Mouse (Mus musculus) heart, embryonic 14.5 days (tissue): ENCODE results near the gene Scrt2. TPM values are rescaled to one million over a fixed set of nuclear protein-coding genes. Genes with fewer than 3 reads are reported as not detected.

ENCODE experiments used
- ATAC-seq: fragments of 200-750 bp; cut with Nextera tagmentation; 2 replicates; pipeline ENCODE4 v1.8.0; 2017; ENCODE audit warnings: low read depth, moderate TSS enrichment; ENCODE audit not compliant: insufficient number of reproducible peaks, insufficient read depth, low FRiP score
- H3K27ac ChIP-seq, 2 experiments: fragments of 200-500 bp in 1 of 2; fragments of 300-500 bp in 1 of 2; sonication (generic) in 1 of 2; replicated peaks in 1 of 2; 2 replicates each; pipeline ENCODE4 v1.5.1; 2012 to 2014; ENCODE audit warnings: low read depth in 2 of 2, low read length in 2 of 2, control low read depth in 1 of 2, mild to moderate bottlenecking in 1 of 2, mixed read lengths in 1 of 2; ENCODE audit not compliant: control insufficient read depth in 1 of 2, insufficient read depth in 1 of 2
- H3K27me3 ChIP-seq: fragments of 300-500 bp; sonication (generic); 2 replicates; pipeline ENCODE4 v1.6.1; 2014; ENCODE audit warnings: mild to moderate bottlenecking, low read length, control low read depth; ENCODE audit not compliant: control insufficient read depth, insufficient read depth
- H3K36me3 ChIP-seq: fragments of 300-500 bp; sonication (generic); 2 replicates; pipeline ENCODE4 v1.6.1; 2014; ENCODE audit warnings: mild to moderate bottlenecking, control low read depth, low read length, mixed read lengths; ENCODE audit not compliant: control insufficient read depth, insufficient read depth
- H3K4me1 ChIP-seq, 2 experiments: fragments of 200-500 bp in 1 of 2; fragments of 300-500 bp in 1 of 2; sonication (generic) in 1 of 2; 2 replicates each; pipeline ENCODE4 v1.6.1; 2012 to 2014; ENCODE audit warnings: low read length in 2 of 2, control low read depth in 1 of 2, mixed read lengths in 1 of 2; ENCODE audit not compliant: control insufficient read depth in 2 of 2, insufficient read depth in 2 of 2
- H3K4me2 ChIP-seq: fragments of 300-500 bp; sonication (generic); 2 replicates; pipeline ENCODE4 v1.6.1; 2014; ENCODE audit warnings: mild to moderate bottlenecking, low read length
- H3K4me3 ChIP-seq, 2 experiments: fragments of 200-500 bp in 1 of 2; fragments of 300-500 bp in 1 of 2; sonication (generic) in 1 of 2; 2 replicates each; pipeline ENCODE4 v1.5.1; 2012 to 2014; ENCODE audit warnings: low read length in 2 of 2, mild to moderate bottlenecking in 2 of 2, control low read depth in 1 of 2, low read depth in 1 of 2, moderate library complexity in 1 of 2; ENCODE audit not compliant: control insufficient read depth in 1 of 2, insufficient read depth in 1 of 2
- H3K9ac ChIP-seq: fragments of 300-500 bp; sonication (generic); 2 replicates; pipeline ENCODE4 v1.6.1; 2014; ENCODE audit warnings: mild to moderate bottlenecking, low read length
- H3K9me3 ChIP-seq: fragments of 300-500 bp; sonication (generic); 2 replicates; pipeline ENCODE4 v1.6.1; 2016; ENCODE audit warnings: low read length, control low read depth; ENCODE audit not compliant: control insufficient read depth
- WGBS: fragments of 180-500 bp; shearing (Covaris S2); extraction: QIAGEN DNeasy Blood & Tissue Kit; methylation state at CpG from one replicate; pipeline ENCODE4 v1.1.7; 2014; 5-methylcytosine and 5-hydroxymethylcytosine counted together
- polyA plus RNA-seq: library from polyadenylated mRNA; unstranded; fragments of >200 nt; fragmentation: Nextera tagmentation; extraction: Ambion mirVana; gene quantifications from 2 replicates; pipeline ENCODE4 v1.2.1, GENCODE M21; 2014

Gene Scrt2
- polyA plus RNA-seq, 1 experiment from 2014 or later: not detected

GRCm38 (mm10) chr2:152119228-152119865 is 38.0 kb downstream of the Scrt2 start:
- no peak for ATAC-seq
- no peak overlapping the region for H3K27ac ChIP-seq
- H3K4me1 ChIP-seq: peaks cover 0 to 6% of the 10 kb centered on the region in 2 experiments; a peak in 3 of 4 replicates
- no peak overlapping the region for H3K4me3 ChIP-seq
- H3K9ac ChIP-seq: no peak overlapping the region
- H3K9me3 ChIP-seq: no peaks in the 10 kb centered on the region
- H3K36me3 ChIP-seq: no peaks in the 10 kb centered on the region
- H3K4me2 ChIP-seq: no peak overlapping the region
- peaks cover 20% of the 10 kb centered on the region for H3K27me3 ChIP-seq
- WGBS: 37% methylated on average over 6 of the region's 6 CpGs

DNA sequence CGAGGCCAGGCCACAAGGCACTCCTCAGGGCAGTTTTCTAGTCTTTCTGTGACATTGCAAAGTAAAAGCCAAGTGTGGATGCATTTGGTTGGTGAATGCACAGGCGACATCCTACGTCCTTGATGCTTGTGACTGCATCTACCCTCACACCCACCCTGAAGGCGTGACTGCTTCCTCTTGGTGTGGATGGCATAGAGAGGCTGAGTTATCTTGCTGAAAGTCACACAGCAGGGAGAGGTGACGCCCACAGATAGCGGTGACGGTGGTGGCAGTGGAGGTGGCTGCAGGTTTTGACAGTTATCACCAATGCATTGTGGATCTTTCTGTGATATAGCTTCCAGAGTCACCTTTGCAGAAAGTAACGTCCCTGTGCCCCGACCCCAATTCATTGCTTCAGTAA is 41.6 kb downstream of the Scrt2 start:
- no peak for ATAC-seq
- no peak overlapping the region for H3K27ac ChIP-seq
- 42% methylated on average over 9 of the region's 9 CpGs for WGBS
- no peaks in the 10 kb centered on the region for H3K9me3 ChIP-seq
- H3K36me3 ChIP-seq: no peaks in the 10 kb centered on the region
- H3K27me3 ChIP-seq: 0 out of 2 replicates have a peak, but pooled peaks cover 3% of the 10 kb centered on the region
- no peak overlapping the region for H3K9ac ChIP-seq
- H3K4me1 ChIP-seq: no peaks in the 10 kb centered on the region
- H3K4me2 ChIP-seq: no peak overlapping the region
- H3K4me3 ChIP-seq: no peak overlapping the region

GRCm38 (mm10) chr2:152128597-152128996 is 47.3 kb downstream of the Scrt2 start:
- Histone ChIP-seq H3K4me1 (peaks cover 2 to 3% of the 10 kb centered on the region in 2 experiments; a peak in 2 of 4 replicates), H3K36me3 (no peaks in the 10 kb centered on the region), H3K9ac (no peak overlapping the region), H3K4me2 (no peak overlapping the region), H3K27me3 (no peaks in the 10 kb centered on the region), H3K27ac (no peak overlapping the region), H3K9me3 (no peaks in the 10 kb centered on the region), H3K4me3 (no peak overlapping the region)
- no peak for ATAC-seq
- WGBS: 62% methylated on average over 2 of the region's 2 CpGs

DNA sequence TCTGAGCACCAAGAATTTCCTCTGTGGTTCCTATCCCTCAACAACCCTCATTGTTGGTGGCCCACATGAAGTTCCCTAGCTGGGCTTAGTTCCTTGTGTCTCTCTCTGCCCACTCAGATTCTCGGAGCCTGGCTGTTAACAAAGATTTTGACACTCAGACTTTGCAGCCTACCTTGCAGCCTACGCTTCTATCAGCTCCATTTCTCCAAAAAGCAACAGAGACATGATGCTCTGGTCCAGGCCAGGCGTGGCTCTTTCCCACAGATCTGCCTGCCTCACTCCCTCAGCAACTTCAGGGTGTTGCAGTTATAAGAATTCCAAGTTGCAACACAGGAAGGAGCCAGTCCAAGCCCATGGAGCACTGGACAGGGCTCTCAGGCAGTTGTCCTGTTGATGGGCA is 48.4 kb downstream of the Scrt2 start:
- no peak overlapping the region for H3K9ac ChIP-seq
- H3K36me3 ChIP-seq: no peaks in the 10 kb centered on the region
- H3K4me3 ChIP-seq: no peak overlapping the region
- ATAC-seq: no peak
- no peak overlapping the region for H3K27ac ChIP-seq
- no peaks in the 10 kb centered on the region for H3K27me3 ChIP-seq
- H3K4me1 ChIP-seq: peaks cover 2 to 3% of the 10 kb centered on the region in 2 experiments; a peak in 2 of 4 replicates
- 55% methylated on average over 3 of the region's 3 CpGs for WGBS
- H3K9me3 ChIP-seq: no peaks in the 10 kb centered on the region; the same call in 1 of the 2 replicates
- H3K4me2 ChIP-seq: no peak overlapping the region

GRCm38 (mm10) chr2:152132016-152132415 is 50.7 kb downstream of the Scrt2 start:
- Histone ChIP-seq H3K9me3 (no peaks in the 10 kb centered on the region; the same call in 1 of the 2 replicates), H3K36me3 (no peaks in the 10 kb centered on the region), H3K4me3 (no peak overlapping the region), H3K27ac (no peak overlapping the region), H3K4me2 (no peak overlapping the region), H3K4me1 (peaks cover 2 to 3% of the 10 kb centered on the region in 2 experiments; a peak in 2 of 4 replicates), H3K9ac (no peak overlapping the region), H3K27me3 (no peaks in the 10 kb centered on the region)
- ATAC-seq: no peak
- 45% methylated on average over 9 of the region's 9 CpGs for WGBS

DNA sequence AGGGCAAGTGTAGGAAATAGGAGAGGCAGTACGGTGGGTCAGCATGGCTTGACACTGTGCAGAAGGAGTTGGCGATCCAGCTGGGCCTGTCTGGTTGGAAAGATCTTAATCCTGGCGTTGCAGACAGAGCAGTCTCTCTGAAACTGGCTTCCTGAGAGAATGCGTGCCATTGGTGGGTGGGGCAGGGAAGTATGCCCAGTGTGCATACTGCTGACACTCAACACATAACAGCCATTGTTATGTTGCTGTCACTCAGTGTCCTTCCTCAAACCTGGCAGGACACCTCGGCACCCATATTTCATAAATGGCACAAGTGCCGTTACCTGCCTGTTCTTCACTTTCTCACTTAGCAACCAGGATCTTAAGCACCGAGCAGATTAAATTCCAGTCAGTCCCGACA is 51.4 kb downstream of the Scrt2 start:
- no peak for ATAC-seq
- peaks cover 2 to 3% of the 10 kb centered on the region in 2 experiments; a peak in 2 of 4 replicates for H3K4me1 ChIP-seq
- no peaks in the 10 kb centered on the region; the same call in 1 of the 2 replicates for H3K9me3 ChIP-seq
- WGBS: 44% methylated on average over 8 of the region's 8 CpGs
- H3K4me3 ChIP-seq: no peak overlapping the region
- no peaks in the 10 kb centered on the region for H3K27me3 ChIP-seq
- no peaks in the 10 kb centered on the region for H3K36me3 ChIP-seq
- H3K9ac ChIP-seq: no peak overlapping the region
- no peak overlapping the region for H3K4me2 ChIP-seq
- H3K27ac ChIP-seq: no peak overlapping the region

DNA sequence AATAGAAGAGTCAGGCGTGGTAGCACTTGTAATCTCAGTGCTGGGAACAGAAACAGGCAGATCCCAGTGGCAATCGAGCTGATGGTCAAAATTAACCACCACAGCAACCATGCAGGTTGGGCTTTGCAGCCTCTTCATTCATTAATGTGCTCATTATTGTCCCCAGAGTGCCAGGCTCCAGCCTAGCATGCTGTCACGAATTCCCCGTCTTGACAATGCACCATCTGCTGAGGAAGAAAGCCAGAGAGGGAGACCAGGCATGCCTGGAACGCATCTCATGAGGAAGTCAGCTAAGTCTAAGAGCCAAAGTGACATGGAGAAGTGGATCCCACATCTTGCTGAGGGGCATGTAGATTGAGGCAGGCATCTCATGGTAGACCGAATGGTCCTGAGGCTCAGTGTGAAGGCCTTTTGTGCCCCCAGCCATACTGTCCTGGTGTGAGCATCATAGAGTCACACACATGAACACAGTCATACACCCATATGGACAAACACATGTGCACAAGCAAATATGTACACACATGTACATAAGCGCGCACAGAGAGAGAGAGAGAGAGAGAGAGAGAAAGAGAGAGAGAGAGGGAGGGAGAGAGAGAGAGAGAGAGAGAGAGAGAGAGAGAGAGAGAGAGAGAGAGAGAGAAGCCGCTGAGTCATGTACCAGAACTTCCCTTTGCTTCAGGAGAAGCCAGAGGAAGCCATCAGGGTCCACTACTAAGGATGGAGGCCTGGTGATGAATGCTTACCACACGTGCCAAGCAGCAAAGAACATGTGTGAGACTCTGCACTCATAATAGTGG is 58.1 kb downstream of the Scrt2 start:
- Histone ChIP-seq H3K4me3 (no peak overlapping the region), H3K27ac (no peak overlapping the region), H3K9me3 (no peaks in the 10 kb centered on the region; the same call in 1 of the 2 replicates), H3K9ac (no peak overlapping the region), H3K27me3 (peaks cover 41% of the 10 kb centered on the region), H3K36me3 (no peaks in the 10 kb centered on the region), H3K4me1 (peaks cover 2 to 26% of the 10 kb centered on the region in 2 experiments; a peak in 2 of 4 replicates), H3K4me2 (no peak overlapping the region)
- WGBS: 62% methylated on average over 10 of the region's 10 CpGs
- ATAC-seq: no peak
